Mouse (Mus musculus): ENCODE measurements around the gene Csad.

- TF ChIP-seq GATA1 (IDR thresholded peaks at IDR 0.05; ENCODE audit: low read length), result no peak
- no peak for TF ChIP-seq TAL1 (IDR thresholded peaks at IDR 0.05; ENCODE audit: low read length)
Observed at GRCm38 (mm10) chr15:102183076-102183475, 21.4 kb downstream of the Csad start.
